Mouse (Mus musculus) cerebellum, adult (tissue): ENCODE data around the gene Lyg1.

ENCODE experiments used
- ATAC-seq: cut with Nextera tagmentation; 2 replicates; pipeline ENCODE4 v1.9.2; 2017; ENCODE audit warnings: mild to moderate bottlenecking, moderate library complexity, mixed read lengths; ENCODE audit not compliant: insufficient number of reproducible peaks, low FRiP score, low TSS enrichment

Lyg1 gene

DNA sequence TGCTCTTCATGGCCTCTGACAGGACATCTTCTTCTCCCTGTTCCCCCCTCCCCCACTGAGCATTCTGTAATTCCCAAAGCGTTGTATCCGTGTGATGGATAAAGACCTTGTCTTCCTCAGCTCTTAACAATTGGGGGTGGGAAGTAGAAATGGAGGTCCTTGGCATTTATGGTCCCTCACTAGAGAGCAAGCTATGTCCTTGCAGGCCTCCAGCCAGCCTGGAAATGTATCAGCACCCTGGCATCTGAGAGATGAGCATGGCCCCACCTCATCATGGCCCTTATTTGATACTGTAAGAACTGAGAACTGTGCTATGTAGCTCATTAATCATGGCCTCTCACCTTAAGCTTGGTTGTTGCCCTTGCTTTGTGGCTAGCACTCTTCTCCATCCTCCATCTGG is 2.3 kb downstream of the Lyg1 start:
- ATAC-seq, result no peak

DNA sequence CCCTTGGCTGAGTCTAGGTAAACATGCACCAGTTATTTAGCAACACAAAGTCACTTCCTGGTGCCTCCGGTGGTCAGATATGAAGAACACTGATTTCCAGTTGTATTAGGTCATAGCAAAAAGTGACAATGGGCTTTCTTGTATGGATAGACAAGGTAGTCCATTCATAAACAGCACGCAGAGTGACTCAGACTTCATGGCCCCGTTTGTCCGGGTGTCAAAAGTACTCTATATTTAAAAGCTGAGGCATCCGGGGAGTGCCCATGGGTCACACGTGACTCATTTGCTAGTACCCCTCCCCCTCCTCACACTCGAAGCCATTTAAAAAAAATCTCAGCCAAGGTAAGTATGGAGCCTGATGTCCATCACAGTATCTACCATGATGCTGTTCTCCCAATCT is 2.8 kb downstream of the Lyg1 start:
- no peak for ATAC-seq

DNA sequence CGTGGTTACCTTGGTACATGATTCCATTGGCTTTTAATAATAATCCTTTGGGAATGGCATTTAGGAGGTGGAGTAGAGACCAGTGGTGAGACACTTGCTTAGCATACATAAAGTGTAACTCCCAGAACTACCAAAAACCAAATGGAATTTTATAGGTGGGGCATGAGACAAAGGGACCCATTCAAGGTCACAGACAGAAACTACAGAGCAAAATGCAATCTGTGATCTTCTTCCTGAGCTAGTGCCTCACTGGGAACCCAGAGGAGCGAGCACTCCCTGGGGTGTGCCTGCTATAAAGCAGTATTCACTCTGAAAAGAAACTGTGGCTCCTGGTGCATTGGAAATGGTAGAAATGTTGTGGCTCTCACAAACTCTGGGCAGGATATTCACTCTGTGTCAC is 8.7 kb downstream of the Lyg1 start:
- no peak for ATAC-seq

DNA sequence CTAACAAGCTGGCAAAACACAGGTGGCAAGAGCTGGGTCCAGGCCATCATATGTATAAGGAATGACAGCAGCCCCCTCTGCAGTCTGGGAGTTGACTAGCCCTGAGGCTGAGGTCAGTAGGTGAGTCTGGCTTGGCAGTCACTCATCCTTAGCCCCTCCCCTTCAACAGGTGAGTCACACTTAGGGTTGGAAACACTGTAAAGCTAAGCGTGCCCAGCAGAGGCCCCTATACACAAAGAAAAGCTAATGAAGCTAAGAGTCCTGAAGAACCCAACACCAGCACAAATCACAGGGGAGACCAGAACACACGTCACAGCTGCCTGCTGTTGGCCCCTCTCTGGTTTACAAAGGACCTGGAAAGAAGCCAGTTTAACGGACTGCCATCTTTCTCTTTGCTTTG is 25.8 kb downstream of the Lyg1 start:
- no peak for ATAC-seq

DNA sequence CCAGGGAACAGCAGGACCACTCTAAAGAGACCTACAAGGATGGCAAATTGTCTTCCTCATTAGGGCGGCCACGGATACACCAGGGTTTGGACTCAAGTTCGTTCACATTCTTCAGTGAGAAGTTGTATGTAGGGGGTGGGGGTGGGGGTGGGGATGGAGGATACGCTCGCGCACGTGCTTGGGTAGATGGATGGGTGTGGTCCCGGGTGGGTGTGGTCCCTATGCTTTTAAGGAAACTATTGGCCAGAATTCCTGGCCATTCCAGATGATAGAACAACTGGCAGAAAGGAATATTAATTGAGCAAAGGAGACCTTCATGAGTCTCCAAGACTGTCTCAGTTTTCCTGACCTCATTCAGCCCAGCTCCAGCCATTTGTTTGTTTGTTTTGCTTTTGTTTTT is 31.6 kb downstream of the Lyg1 start:
- ATAC-seq, result no peak

DNA sequence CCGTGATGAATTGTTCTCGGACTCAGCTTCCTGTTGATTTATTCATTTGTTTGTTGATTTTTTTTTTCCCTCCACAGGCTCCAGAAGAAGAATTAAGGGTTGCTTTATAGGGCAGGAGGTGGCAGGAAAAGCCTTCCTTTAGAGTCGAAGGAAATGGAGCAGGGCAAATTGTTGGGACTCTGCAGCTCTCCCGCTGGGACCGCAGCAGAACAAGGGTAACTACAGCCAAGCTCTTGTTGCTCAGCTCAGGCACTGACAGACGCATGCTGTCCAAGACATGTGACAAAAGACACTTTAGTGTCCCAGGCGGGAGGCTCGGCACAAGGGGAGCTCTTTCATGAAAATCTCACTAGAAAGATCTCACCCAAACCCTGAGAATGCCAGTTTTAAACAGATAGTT is 35.0 kb downstream of the Lyg1 start:
- ATAC-seq, result peak; percentile 66

DNA sequence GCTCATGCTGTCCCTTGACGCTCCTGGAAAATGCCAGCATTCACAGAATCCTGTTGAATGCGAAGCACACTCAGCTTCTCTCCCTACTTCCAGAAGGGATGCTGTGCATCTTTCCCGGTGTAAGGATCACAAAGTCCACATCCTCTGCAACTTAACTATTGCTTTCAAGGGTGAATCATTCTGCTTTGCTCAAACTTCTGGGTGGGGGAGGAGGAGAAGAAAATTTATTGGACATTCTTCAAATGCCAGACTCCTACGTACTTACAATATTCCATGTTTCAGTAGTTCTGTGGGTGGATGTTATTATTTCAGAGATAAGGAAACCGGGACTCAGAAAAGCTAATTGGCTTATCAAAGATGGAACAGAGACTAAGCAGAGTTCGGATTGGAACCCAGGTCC is 39.5 kb downstream of the Lyg1 start:
- ATAC-seq, result no peak

DNA sequence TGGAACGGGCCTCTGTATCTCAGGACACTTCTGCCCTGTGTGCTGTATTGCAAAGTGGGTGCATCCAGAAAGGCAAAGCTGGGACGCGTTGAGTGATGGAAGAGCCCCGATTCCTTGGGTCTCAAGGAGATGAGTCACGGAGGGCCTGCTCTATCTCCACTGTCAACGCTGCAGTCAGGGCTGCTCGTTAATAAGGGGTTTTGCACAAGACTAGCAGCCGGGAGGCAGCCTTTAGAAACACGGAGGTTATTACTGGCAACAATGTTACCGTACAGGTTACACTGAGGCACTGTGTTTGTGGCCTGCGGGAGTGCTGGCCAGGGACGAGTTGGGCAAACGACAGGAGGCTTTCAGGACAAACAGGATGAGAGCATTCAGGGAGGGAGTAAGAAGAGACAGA is 39.9 kb downstream of the Lyg1 start:
- ATAC-seq, result no peak

DNA sequence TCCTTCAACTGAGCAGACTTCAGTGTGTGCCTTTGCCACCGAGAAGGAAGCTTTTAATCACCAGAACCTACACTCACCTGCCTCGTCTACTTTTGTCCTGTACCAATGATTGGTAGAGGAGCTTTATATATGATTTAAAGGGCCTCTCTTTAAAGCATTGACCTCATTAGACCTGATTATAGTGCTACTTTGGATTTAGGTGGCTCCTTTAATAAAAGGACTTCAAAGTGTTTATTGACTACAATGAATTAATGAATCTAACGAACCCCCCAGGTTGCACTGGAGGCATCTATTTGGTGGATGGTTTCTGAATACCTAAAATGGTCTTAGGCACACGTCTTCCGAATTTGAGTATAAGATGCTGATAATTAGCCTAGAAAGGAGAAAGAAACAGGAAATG is 41.2 kb downstream of the Lyg1 start, which contains the start of gene Lyg2:
Gene Lyg2, minus strand, starts transcription at position 101 of the 400 bp plus-strand sequence.
- ATAC-seq, result no peak

DNA sequence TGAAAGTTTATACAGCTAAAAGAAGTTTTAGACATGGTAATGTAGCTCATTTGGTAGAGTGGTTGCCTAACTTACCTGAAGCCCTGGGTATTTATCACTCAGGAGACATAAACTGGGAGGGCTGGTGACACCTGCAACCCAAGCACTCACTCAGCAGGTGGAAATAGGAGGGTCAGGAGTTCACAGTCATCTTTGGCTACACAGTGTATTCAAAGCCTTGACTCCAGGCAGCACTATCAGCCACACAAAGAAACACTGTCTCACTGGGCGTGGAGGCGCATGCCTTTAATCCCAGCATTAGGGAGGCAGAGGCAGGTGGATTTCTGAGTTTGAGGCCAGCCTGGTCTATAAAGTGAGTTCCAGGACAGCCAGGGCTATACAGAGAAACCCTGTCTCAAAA is 44.8 kb downstream of the Lyg1 start:
- ATAC-seq, result no peak

DNA sequence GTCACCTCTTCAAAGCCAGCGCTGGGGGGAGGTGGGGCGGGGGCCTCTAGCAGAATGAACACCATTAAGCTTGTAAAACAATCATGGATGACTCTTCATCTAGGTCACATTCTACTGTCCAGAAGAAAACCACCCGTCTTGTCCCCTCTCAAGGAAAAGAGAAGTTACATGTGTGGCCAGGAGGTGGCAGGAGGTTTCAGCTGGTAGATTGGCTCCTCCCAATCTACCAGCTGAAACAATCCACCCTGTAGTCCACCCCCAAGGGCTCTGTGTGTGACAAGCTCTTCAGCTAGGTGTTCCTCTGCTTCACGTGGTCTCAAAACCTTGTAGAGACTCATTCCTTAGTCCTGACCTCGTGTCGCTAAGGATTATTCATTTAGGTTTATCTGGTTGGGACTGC is 54.4 kb downstream of the Lyg1 start:
- ATAC-seq, result no peak; the same call in 1 of the 2 replicates

DNA sequence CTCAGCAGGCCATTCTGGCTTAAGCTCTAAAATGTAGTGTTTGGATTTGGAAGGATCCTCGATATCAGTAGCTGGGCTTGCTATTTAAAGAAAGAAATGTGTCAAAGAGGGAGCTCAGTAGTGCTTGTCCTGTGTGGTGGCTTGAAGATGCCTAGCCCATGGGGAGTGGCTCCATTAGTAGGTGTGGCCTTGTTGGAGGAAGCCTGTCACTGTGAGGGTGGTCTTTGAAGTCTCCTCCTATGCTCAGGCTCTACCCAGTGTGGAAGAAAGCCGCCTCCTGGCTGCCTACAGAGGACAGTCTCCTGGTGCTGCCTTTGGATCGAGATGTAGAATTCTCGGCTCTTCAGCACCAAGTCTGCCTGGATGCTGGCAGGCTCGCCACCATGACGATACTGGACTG is 57.3 kb downstream of the Lyg1 start:
- no peak for ATAC-seq

DNA sequence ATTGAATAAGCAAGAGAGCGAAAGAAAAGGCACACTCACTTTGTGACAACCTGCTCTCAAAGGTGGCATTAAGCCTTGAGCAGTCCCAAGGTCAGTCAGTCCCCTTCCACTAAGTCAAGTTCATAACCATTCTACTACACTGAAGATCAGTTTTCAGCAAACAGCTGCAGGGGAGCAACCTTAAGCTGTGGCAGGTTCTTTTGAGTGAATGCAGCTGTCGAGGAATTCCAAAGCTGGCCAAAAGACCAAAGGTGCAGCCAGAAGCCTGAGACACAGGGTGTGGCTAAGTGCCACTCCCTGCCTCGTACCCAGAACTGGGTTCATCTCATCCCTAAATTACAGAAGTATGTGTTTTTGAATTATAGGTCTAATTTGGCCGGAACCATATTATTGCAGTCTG is 57.7 kb downstream of the Lyg1 start:
- ATAC-seq, result no peak
